Mouse (Mus musculus) layer of hippocampus, postnatal 25 days (tissue): ENCODE data around the gene Hormad1. TPM values are rescaled to one million over a fixed set of nuclear protein-coding genes. Genes with fewer than 3 reads are reported as not detected.

Experiments
- DNase-seq, 2 experiments: peaks; one replicate each; pipeline ENCODE4 v3.0.0; 2022; ENCODE audit warnings: mixed read lengths in 2 of 2, low spot score in 1 of 2; ENCODE audit errors: extremely low spot score in 1 of 2
- total RNA-seq, 2 experiments: library from RNA; stranded (reverse); gene quantifications; 2 replicates each; pipeline ENCODE4 v1.2.3; 2021

Hormad1 gene
- total RNA-seq, 2 experiments from 2014 or later, result not detected

DNA sequence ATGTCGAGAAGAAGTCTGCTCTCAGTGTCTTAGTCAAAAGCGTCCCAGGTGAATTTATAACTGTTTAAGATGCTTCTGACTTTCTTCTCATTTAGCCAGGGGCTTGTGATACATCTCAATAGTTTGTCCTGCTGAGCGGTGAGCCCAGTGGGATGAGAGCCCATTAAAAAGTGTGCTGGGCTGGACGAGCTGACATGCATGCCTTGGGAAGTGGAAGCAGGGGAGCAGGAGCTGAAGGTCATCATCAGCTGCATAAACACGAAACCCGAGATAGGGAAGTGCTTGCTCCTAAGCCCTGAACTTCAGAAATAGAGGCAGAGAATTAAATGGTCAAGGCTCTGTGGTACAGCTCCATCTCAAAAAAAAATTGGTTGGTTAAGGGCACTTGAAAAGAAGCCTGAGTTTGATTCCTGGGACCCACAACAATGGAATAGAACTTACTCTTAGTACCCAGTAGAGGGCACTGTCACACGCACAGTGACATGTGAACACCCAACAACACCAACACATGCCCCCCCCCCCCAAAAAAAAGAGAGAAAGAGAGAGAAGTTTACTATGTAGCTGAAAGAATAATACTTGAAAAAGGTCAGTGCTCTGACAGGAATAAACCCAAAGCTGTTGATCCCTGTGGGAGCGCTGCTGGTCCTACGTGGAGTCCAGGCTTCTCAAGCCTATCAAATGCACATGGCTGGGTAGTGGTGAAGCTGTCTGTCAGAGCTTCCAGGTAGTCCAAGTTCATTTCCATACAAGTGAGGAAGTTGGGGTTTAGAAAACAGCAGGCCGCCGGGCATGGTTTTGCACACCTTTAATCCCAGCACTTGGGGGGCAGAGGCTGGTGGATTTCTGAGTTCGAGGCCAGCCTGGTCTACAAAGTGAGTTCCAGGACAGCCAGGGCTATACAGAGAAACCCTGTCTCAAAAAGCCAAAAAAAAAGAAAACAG, 73.4 kb downstream of the Hormad1 start:
- no peak for DNase-seq

DNA sequence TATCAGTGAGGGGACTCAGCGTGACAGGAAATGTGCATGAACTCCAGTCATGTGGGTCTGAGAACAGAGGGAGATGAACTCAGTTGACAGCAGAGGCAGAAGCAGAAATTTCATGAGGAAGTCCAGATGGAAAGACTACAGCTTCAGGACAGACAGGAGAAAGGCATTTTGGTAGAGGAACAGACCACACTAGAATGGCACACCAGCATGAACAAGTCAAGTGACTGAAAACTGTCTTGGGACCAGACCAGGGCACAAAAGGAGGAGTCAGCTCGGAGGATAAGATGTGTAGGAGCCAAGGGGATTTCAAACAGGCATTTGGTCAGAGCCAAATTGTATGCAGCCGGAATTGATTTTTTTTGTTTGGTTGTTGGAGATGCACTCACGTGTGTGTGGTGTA, 76.2 kb downstream of the Hormad1 start:
- DNase-seq, result no peak

DNA sequence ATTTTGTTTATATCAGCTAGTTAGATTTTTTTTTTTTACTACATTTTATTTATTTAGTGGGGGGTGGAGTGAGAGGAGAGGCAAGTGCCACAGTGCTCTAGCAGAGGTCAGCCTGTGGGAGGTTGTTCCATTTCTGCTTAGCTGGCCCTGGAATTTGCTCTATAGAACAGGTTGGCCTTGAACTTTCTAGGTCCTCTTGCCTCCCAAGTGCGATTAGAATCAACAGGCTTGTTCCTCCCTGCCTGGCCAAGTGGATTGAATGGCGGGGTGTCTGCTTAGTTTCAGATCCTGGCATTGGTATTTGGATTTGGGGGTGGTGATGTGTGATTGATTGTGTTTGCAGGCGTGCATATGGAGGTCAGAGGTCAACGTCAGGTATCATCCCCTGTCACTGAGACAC, 76.6 kb downstream of the Hormad1 start:
- no peak for DNase-seq

Other genes with a start within 250 kb of the Hormad1 start
- gene Cers2, start 244.9 kb upstream of the Hormad1 start, total RNA-seq, result 10 to 100 TPM; 71.2 to 73.9 TPM
- gene Setdb1, start 202.5 kb upstream of the Hormad1 start, total RNA-seq, result 10 to 100 TPM; 34.3 to 39.4 TPM
- not detected for gene 4930558C23Rik, start 156.8 kb upstream of the Hormad1 start, total RNA-seq
- gene Arnt, start 125.3 kb upstream of the Hormad1 start, total RNA-seq, result 10 to 100 TPM; 28.5 to 40.4 TPM
- 1 to 10 TPM; 3.5 to 4.2 TPM for gene Ctsk, start 60.4 kb upstream of the Hormad1 start, total RNA-seq
- 10 to 100 TPM; 56.8 to 65.8 TPM for gene Ctss, start 32.9 kb upstream of the Hormad1 start, total RNA-seq
- 10 to 100 TPM; 22.3 to 25.2 TPM for gene Golph3l, start 29.3 kb downstream of the Hormad1 start, total RNA-seq
- gene Ensa, start 65.3 kb downstream of the Hormad1 start, total RNA-seq, result 100 to 1,000 TPM; 298 to 321 TPM
- 10 to 100 TPM; 54.6 to 61.6 TPM for gene Mcl1, start 99.1 kb downstream of the Hormad1 start, total RNA-seq
- 1 to 10 TPM; 3.7 to 4.0 TPM for gene Adamtsl4, start 128.2 kb downstream of the Hormad1 start, total RNA-seq
- gene Ecm1, start 179.9 kb downstream of the Hormad1 start, total RNA-seq, result 1 to 10 TPM; 7.8 to 10.0 TPM
- 10 to 100 TPM; 37.8 to 44.3 TPM for gene Tars2, start 200.5 kb downstream of the Hormad1 start, total RNA-seq